Mouse (Mus musculus): ENCODE measurements around the gene Hspb1. TPM values are rescaled to one million over a fixed set of nuclear protein-coding genes. Genes with fewer than 3 reads are reported as not detected.

Gene Hspb1
- polyA plus RNA-seq (2014; fragmentation: Illumina TruSeq; extraction: RNeasy Lipid Tissue Mini Kit (QIAGEN cat#74804); ENCODE audit: insufficient read depth, low read depth, low replicate concordance) = 179 TPM

GRCm38 (mm10) chr5:135887675-135888102, at the start of gene Hspb1:
Gene Hspb1, plus strand, starts transcription at chr5:135887919.

DNA sequence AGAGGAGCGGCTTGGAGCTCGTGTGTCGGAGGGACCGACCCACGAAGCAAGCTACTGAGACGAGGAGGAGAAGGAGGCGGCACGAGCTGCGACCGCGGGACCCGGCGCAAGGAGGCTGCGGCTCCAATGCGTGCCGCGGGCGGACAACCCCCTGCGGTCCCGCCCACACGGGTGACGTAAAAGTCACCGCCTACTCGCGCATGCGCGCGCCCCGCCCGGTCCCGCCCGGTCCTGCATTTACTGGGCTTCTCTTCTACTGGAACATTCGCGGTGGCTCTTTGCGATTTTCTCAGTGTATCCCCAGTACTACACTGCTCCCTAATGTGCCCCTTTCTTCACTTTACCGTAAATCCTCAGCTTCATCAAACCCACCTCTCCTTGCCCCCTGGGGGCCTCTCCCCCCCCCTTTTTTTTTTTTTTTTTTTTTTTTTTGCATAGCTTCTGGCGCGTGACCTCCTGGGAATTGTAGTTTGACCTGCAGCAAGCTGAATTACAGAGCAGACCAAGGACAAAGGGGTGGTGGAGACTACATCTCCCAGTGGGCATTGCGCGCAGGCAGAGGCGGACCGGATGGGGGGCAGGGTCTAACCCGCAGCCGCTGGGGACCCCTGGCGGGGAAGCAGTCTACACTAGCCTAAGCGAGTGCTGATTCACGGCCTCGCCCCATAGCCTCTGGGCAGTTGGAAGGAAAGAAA, 46.9 kb downstream of the Hspb1 start, which contains the start of gene Ywhag:
Gene Ywhag (minus strand): TSS at position 136 of the 695 bp plus-strand sequence.

Other genes starting within 250 kb of the Hspb1 start
- gene Por, start 217.9 kb upstream of the Hspb1 start, polyA plus RNA-seq (2014; fragmentation: Illumina TruSeq; extraction: RNeasy Lipid Tissue Mini Kit (QIAGEN cat#74804); ENCODE audit: insufficient read depth, low read depth, low replicate concordance) = 138 TPM
- 24.1 TPM for gene Tmem120a, start 143.5 kb upstream of the Hspb1 start, polyA plus RNA-seq (2014; fragmentation: Illumina TruSeq; extraction: RNeasy Lipid Tissue Mini Kit (QIAGEN cat#74804); ENCODE audit: insufficient read depth, low read depth, low replicate concordance)
- 2.5 TPM for gene Styxl1, start 109.5 kb upstream of the Hspb1 start, polyA plus RNA-seq (2014; fragmentation: Illumina TruSeq; extraction: RNeasy Lipid Tissue Mini Kit (QIAGEN cat#74804); ENCODE audit: insufficient read depth, low read depth, low replicate concordance)
- 172 TPM for gene Mdh2, start 109.4 kb upstream of the Hspb1 start, polyA plus RNA-seq (2014; fragmentation: Illumina TruSeq; extraction: RNeasy Lipid Tissue Mini Kit (QIAGEN cat#74804); ENCODE audit: insufficient read depth, low read depth, low replicate concordance)
- not detected for gene Srrm3, start 81.0 kb upstream of the Hspb1 start, polyA plus RNA-seq (2014; fragmentation: Illumina TruSeq; extraction: RNeasy Lipid Tissue Mini Kit (QIAGEN cat#74804); ENCODE audit: insufficient read depth, low read depth, low replicate concordance)
- 53.1 TPM for gene Ywhag, start 46.7 kb downstream of the Hspb1 start, polyA plus RNA-seq (2014; fragmentation: Illumina TruSeq; extraction: RNeasy Lipid Tissue Mini Kit (QIAGEN cat#74804); ENCODE audit: insufficient read depth, low read depth, low replicate concordance)
- 1.0 TPM for gene Ssc4d, start 86.6 kb downstream of the Hspb1 start, polyA plus RNA-seq (2014; fragmentation: Illumina TruSeq; extraction: RNeasy Lipid Tissue Mini Kit (QIAGEN cat#74804); ENCODE audit: insufficient read depth, low read depth, low replicate concordance)
- not detected for gene Zp3, start 92.2 kb downstream of the Hspb1 start, polyA plus RNA-seq (2014; fragmentation: Illumina TruSeq; extraction: RNeasy Lipid Tissue Mini Kit (QIAGEN cat#74804); ENCODE audit: insufficient read depth, low read depth, low replicate concordance)
- 9.9 TPM for gene Dtx2, start 106.9 kb downstream of the Hspb1 start, polyA plus RNA-seq (2014; fragmentation: Illumina TruSeq; extraction: RNeasy Lipid Tissue Mini Kit (QIAGEN cat#74804); ENCODE audit: insufficient read depth, low read depth, low replicate concordance)
- gene Upk3b, start 150.6 kb downstream of the Hspb1 start, polyA plus RNA-seq (2014; fragmentation: Illumina TruSeq; extraction: RNeasy Lipid Tissue Mini Kit (QIAGEN cat#74804); ENCODE audit: insufficient read depth, low read depth, low replicate concordance) = 31.1 TPM
- gene Upk3bl, start 166.6 kb downstream of the Hspb1 start, polyA plus RNA-seq (2014; fragmentation: Illumina TruSeq; extraction: RNeasy Lipid Tissue Mini Kit (QIAGEN cat#74804); ENCODE audit: insufficient read depth, low read depth, low replicate concordance) = not detected
- 7.2 TPM for gene Rasa4, start 196.0 kb downstream of the Hspb1 start, polyA plus RNA-seq (2014; fragmentation: Illumina TruSeq; extraction: RNeasy Lipid Tissue Mini Kit (QIAGEN cat#74804); ENCODE audit: insufficient read depth, low read depth, low replicate concordance)
- 83.0 TPM for gene Polr2j, start 228.7 kb downstream of the Hspb1 start, polyA plus RNA-seq (2014; fragmentation: Illumina TruSeq; extraction: RNeasy Lipid Tissue Mini Kit (QIAGEN cat#74804); ENCODE audit: insufficient read depth, low read depth, low replicate concordance)
- 11.3 TPM for gene Lrwd1, start 248.2 kb downstream of the Hspb1 start, polyA plus RNA-seq (2014; fragmentation: Illumina TruSeq; extraction: RNeasy Lipid Tissue Mini Kit (QIAGEN cat#74804); ENCODE audit: insufficient read depth, low read depth, low replicate concordance)
- 7.6 TPM for gene Alkbh4, start 248.2 kb downstream of the Hspb1 start, polyA plus RNA-seq (2014; fragmentation: Illumina TruSeq; extraction: RNeasy Lipid Tissue Mini Kit (QIAGEN cat#74804); ENCODE audit: insufficient read depth, low read depth, low replicate concordance)

Data from lung, adult 10 weeks (tissue).